Mouse (Mus musculus) stomach, postnatal 0 days (tissue): ENCODE measurements around the gene Cmah. TPM values are rescaled to one million over a fixed set of nuclear protein-coding genes. Genes with fewer than 3 reads are reported as not detected.

Source experiments
- ATAC-seq: fragments of 200-750 bp; cut with Nextera tagmentation; 2 replicates; pipeline ENCODE4 v1.8.0; 2017; ENCODE audit not compliant: low FRiP score, low TSS enrichment
- DNase-seq: peaks from one replicate; pipeline ENCODE4 v3.0.0-alpha.2; 2016; ENCODE audit warnings: low spot score
- H3K27ac ChIP-seq: fragments of 300-500 bp; sonication (generic); replicated peaks from 2 replicates; pipeline ENCODE4 v1.5.1; 2014; ENCODE audit warnings: mild to moderate bottlenecking, control low read depth
- H3K27me3 ChIP-seq: fragments of 300-500 bp; sonication (generic); 2 replicates; pipeline ENCODE4 v1.6.1; 2014; ENCODE audit warnings: low read length; ENCODE audit not compliant: control insufficient read depth, insufficient read depth
- H3K36me3 ChIP-seq: fragments of 300-500 bp; sonication (generic); 2 replicates; pipeline ENCODE4 v1.6.1; 2014; ENCODE audit warnings: low read length, mixed read lengths; ENCODE audit not compliant: control insufficient read depth, insufficient read depth
- H3K4me1 ChIP-seq: fragments of 300-500 bp; sonication (generic); replicated peaks from 2 replicates; pipeline ENCODE4 v1.6.1; 2014; ENCODE audit warnings: antibody characterized with exemption; ENCODE audit not compliant: control insufficient read depth, insufficient read depth
- H3K4me2 ChIP-seq: fragments of 300-500 bp; sonication (generic); replicated peaks from 2 replicates; pipeline ENCODE4 v1.6.1; 2014; ENCODE audit warnings: low read depth, mild to moderate bottlenecking, control low read depth, moderate library complexity
- H3K4me3 ChIP-seq: fragments of 300-500 bp; sonication (generic); 2 replicates; pipeline ENCODE4 v1.5.1; 2014; ENCODE audit warnings: low read depth, low read length, control low read depth
- H3K9ac ChIP-seq: fragments of 300-500 bp; sonication (generic); 2 replicates; pipeline ENCODE4 v1.6.1; 2014; ENCODE audit warnings: mild to moderate bottlenecking, low read length, control low read depth, mixed read lengths
- H3K9me3 ChIP-seq: fragments of 300-500 bp; sonication (generic); 2 replicates; pipeline ENCODE4 v1.6.1; 2016; ENCODE audit warnings: low read length; ENCODE audit not compliant: control insufficient read depth
- CTCF ChIP-seq: IDR thresholded peaks from 2 replicates; pipeline ENCODE4 v1.5.1; 2016; ENCODE audit warnings: antibody characterized with exemption, low read depth, mild to moderate bottlenecking, moderate library complexity
- EP300 ChIP-seq: optimal IDR thresholded peaks from 2 replicates; pipeline ENCODE3; 2016; ENCODE audit warnings: antibody characterized with exemption
- WGBS: fragments of 180-500 bp; shearing (Covaris S2); extraction: QIAGEN DNeasy Blood & Tissue Kit; methylation state at CpG from one replicate; pipeline ENCODE4 v1.1.7; 2014; 5-methylcytosine and 5-hydroxymethylcytosine counted together
- polyA plus RNA-seq: library from polyadenylated mRNA; unstranded; fragments of >200 nt; fragmentation: Nextera tagmentation; extraction: Ambion mirVana; gene quantifications from 2 replicates; pipeline ENCODE4 v1.2.1, GENCODE M21; 2015

Cmah gene
- polyA plus RNA-seq, 1 experiment from 2014 or later = 1.3 TPM

DNA sequence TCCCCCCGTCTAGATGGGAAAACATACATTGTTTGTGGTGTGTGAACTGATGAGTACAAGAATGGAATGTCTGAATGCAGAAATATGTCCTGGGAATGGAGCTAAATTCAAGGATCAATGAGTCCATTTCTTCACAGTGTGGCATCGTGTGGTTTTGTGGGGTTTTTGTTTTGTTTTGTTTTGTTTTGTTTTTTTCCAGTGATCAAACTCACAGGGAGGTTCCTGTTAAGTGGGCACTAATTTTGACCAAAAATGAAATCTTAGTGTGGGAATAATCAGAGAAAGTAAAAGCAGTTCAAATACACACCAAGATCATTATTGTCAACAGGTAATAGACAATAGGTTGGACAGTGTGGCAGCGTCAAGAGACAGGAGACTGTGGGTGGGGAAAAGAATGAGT, 174.7 kb downstream of the Cmah start:
- Histone ChIP-seq H3K27ac (no peak overlapping the region), H3K4me3 (no peak overlapping the region), H3K27me3 (no peaks in the 10 kb centered on the region), H3K36me3 (no peaks in the 10 kb centered on the region), H3K4me2 (no peak overlapping the region), H3K9me3 (no peaks in the 10 kb centered on the region), H3K9ac (no peak overlapping the region), H3K4me1 (no peaks in the 10 kb centered on the region)
- DNase-seq = no peak
- 80% methylated on average over 3 of the region's 3 CpGs for WGBS
- no peak for ATAC-seq
- TF ChIP-seq EP300 = no peak
- no peak for TF ChIP-seq CTCF

DNA sequence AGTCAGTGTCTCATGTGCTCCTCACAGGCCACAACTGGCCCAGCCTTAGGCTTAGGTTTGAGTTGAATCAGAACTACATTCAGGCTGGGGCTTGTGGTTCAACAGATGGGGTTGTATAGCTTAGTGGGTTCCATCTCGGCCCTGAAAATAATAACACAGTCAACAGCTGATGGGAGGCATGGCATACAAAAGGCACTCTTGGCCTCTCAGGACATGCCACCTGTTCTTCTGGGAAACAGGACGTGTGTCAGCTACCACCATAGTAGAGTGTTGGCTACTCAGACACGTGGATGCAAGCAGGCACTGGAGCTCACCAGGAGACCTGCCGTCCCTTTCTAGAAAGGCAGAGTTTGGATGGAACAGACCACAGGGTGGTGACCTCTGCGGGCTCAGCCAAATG, 178.6 kb downstream of the Cmah start:
- H3K4me3 ChIP-seq = no peak overlapping the region
- H3K4me2 ChIP-seq = no peak overlapping the region
- no peaks in the 10 kb centered on the region for H3K36me3 ChIP-seq
- 79% methylated on average over 5 of the region's 5 CpGs for WGBS
- ATAC-seq = no peak
- H3K27ac ChIP-seq = no peak overlapping the region
- H3K27me3 ChIP-seq = no peaks in the 10 kb centered on the region
- no peak for TF ChIP-seq EP300
- no peaks in the 10 kb centered on the region for H3K4me1 ChIP-seq
- no peak overlapping the region for H3K9ac ChIP-seq
- no peaks in the 10 kb centered on the region for H3K9me3 ChIP-seq
- no peak for DNase-seq

- TF ChIP-seq EP300 = no peak
- TF ChIP-seq CTCF = no peak
- Histone ChIP-seq H3K36me3 (no peaks in the 10 kb centered on the region), H3K4me3 (no peak overlapping the region), H3K9me3 (no peaks in the 10 kb centered on the region), H3K9ac (no peak overlapping the region), H3K27ac (no peak overlapping the region), H3K4me1 (no peaks in the 10 kb centered on the region), H3K4me2 (no peak overlapping the region), H3K27me3 (no peaks in the 10 kb centered on the region)
- DNase-seq (no peak), ATAC-seq (no peak)
- WGBS = 76% methylated on average over 6 of the region's 6 CpGs
Observed at GRCm38 (mm10) chr13:24507156-24507555, 180.0 kb downstream of the Cmah start.

DNA sequence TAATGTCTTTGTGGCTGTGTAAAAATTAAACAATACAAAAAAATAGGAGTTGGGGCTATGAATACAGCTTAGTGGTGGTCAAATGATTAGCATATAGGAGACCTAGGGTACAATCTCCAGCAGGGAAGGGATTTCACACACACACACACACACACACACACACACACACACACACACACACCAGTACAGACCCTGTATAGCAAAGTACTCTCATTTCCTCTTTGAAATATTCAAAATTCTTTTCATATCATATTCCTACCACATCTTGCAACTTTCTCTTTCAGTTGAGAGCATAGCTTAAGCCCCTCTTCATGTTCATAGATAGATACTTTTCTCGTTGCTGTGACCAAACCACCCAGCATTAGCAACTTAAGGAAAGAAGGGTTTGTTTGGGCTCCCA, 181.7 kb downstream of the Cmah start:
- Histone ChIP-seq H3K4me3 (no peak overlapping the region), H3K27me3 (no peaks in the 10 kb centered on the region), H3K4me1 (no peaks in the 10 kb centered on the region), H3K4me2 (no peak overlapping the region), H3K36me3 (no peaks in the 10 kb centered on the region), H3K9ac (no peak overlapping the region), H3K27ac (no peak overlapping the region), H3K9me3 (no peaks in the 10 kb centered on the region)
- TF ChIP-seq CTCF (no peak), EP300 (no peak)
- DNase-seq = no peak
- 44% methylated on average over 1 of the region's 1 CpGs for WGBS
- ATAC-seq = no peak

- TF ChIP-seq EP300 = no peak
- TF ChIP-seq CTCF = no peak
- no peak overlapping the region for H3K4me3 ChIP-seq
- H3K9me3 ChIP-seq = no peaks in the 10 kb centered on the region
- no peak overlapping the region for H3K27ac ChIP-seq
- no peak for ATAC-seq
- no peaks in the 10 kb centered on the region for H3K4me1 ChIP-seq
- DNase-seq = no peak
- 56% methylated on average over 1 of the region's 1 CpGs for WGBS
- H3K9ac ChIP-seq = no peak overlapping the region
- no peaks in the 10 kb centered on the region for H3K36me3 ChIP-seq
- H3K4me2 ChIP-seq = no peak overlapping the region
- no peaks in the 10 kb centered on the region for H3K27me3 ChIP-seq
Observed at GRCm38 (mm10) chr13:24511367-24511766, 184.2 kb downstream of the Cmah start.

GRCm38 (mm10) chr13:24511932-24512520, 184.8 kb downstream of the Cmah start:
- no peak for DNase-seq
- TF ChIP-seq CTCF (no peak), EP300 (no peak)
- H3K36me3 ChIP-seq = no peaks in the 10 kb centered on the region
- no peak overlapping the region for H3K4me3 ChIP-seq
- H3K27ac ChIP-seq = no peak overlapping the region
- no peaks in the 10 kb centered on the region for H3K27me3 ChIP-seq
- no peak for ATAC-seq
- 73% methylated on average over 14 of the region's 14 CpGs for WGBS
- H3K4me2 ChIP-seq = no peak overlapping the region
- no peaks in the 10 kb centered on the region for H3K9me3 ChIP-seq
- H3K4me1 ChIP-seq = no peaks in the 10 kb centered on the region
- H3K9ac ChIP-seq = no peak overlapping the region
